12 mouse cellular contexts compared by ENCODE assay signal in genomic region chr5:135812991-135813390, GRCm38 (mm10). TPM values are rescaled to one million over a fixed set of nuclear protein-coding genes. Genes with fewer than 3 reads are reported as not detected.
DNase-seq lines count a peak whose midpoint lies in the region; ATAC-seq lines count a peak whose summit lies in the region.
"Had no signal": no experiment of that assay in that cellular context is flagged by ENCODE, and none has a peak within 500 bp of the region (broad histone marks: within the 10 kb centered on the region; RNA-seq: fewer than 3 reads in every experiment).

No protein-coding gene starts in this region.

- 55% methylated on average over 5 of the region's 5 CpGs for WGBS in neural tube, embryonic 13.5 days

- H3K9ac ChIP-seq in neural tube, embryonic 13.5 days = no peak overlapping the region
- H3K9ac ChIP-seq: limb, embryonic 13.5 days had no signal

- H3K4me2 ChIP-seq in neural tube, embryonic 13.5 days = no peak overlapping the region
- H3K4me2 ChIP-seq: limb, embryonic 13.5 days had no signal

- H3K4me3 ChIP-seq in neural tube, embryonic 13.5 days = no peak overlapping the region
- H3K4me3 ChIP-seq: heart, embryonic 10.5 days; limb, embryonic 13.5 days had no signal

- peaks cover 16% of the 10 kb centered on the region for H3K36me3 ChIP-seq in neural tube, embryonic 13.5 days
- H3K36me3 ChIP-seq: G1E; heart, embryonic 10.5 days; limb, embryonic 13.5 days had no signal

- H3K27ac ChIP-seq in neural tube, embryonic 13.5 days (replicated peaks) = 0 out of 2 replicates have a peak overlapping the region, but pooled peaks have one; percentile 13
- H3K27ac ChIP-seq: heart, embryonic 10.5 days; limb, embryonic 13.5 days had no signal

- peaks cover 35% of the 10 kb centered on the region for H3K4me1 ChIP-seq in neural tube, embryonic 13.5 days (replicated peaks)
- H3K4me1 ChIP-seq: heart, embryonic 10.5 days; limb, embryonic 13.5 days had no signal

- no peak for ATAC-seq in neural tube, embryonic 13.5 days (ENCODE audit: low read depth)
- ATAC-seq: intestine, postnatal 0 days had no signal

- no peaks in the 10 kb centered on the region for H3K9me3 ChIP-seq in neural tube, embryonic 13.5 days
- H3K9me3 ChIP-seq: G1E; heart, embryonic 10.5 days; limb, embryonic 13.5 days had no signal

- no peaks in the 10 kb centered on the region for H3K27me3 ChIP-seq in neural tube, embryonic 13.5 days

- no peak for DNase-seq in neural tube, embryonic 10.5 days (ENCODE audit: extremely low spot score, low spot score)
- DNase-seq in cerebellum, postnatal 14 days = peak; percentile 94
- peak; percentile 60 to 76 for DNase-seq in layer of hippocampus, postnatal 14 days (ENCODE audit: low spot score in 2 of 2)
- peak; percentile 84 for DNase-seq in right cerebral cortex, postnatal 4 days
- DNase-seq in lung, postnatal 25 days (ENCODE audit: low spot score) = no peak
- DNase-seq in lung, postnatal 10 days = no peak
- DNase-seq: lung, postnatal 4 days had no signal

RNA-seq across cellular contexts. Expression of gene Srrm3, which starts 6.3 kb away (rescaled TPM):
- polyA plus RNA-seq in neural tube, embryonic 13.5 days (2015; fragmentation: Nextera tagmentation; extraction: Ambion mirVana) = 77.2 and 85.9 TPM in 2 replicates
- total RNA-seq in layer of hippocampus, postnatal 14 days (2021) = 10 to 100 TPM; 63.2 to 68.4 TPM
- polyA plus RNA-seq: G1E had no signal

RNA-seq across cellular contexts. Expression of gene Mdh2, which starts 34.7 kb away (rescaled TPM):
- 607 and 633 TPM in 2 replicates for polyA plus RNA-seq in neural tube, embryonic 13.5 days (2015; fragmentation: Nextera tagmentation; extraction: Ambion mirVana)
- 100 to 1,000 TPM; 463 to 479 TPM for total RNA-seq in layer of hippocampus, postnatal 14 days (2021)

RNA-seq across cellular contexts. Expression of gene Styxl1, which starts 34.8 kb away (rescaled TPM):
- polyA plus RNA-seq in neural tube, embryonic 13.5 days (2015; fragmentation: Nextera tagmentation; extraction: Ambion mirVana) = 0.68 TPM in 1 of 2 replicates, not detected in the other
- under 1 TPM in 1 of 2 experiments, not detected in 1; 0.44 TPM for total RNA-seq in layer of hippocampus, postnatal 14 days (2021)
- polyA plus RNA-seq: G1E; limb, embryonic 13.5 days had no signal

Comparison
In these comparisons a context has a peak if more than half of its experiments do, and no peak if none do; other contexts are left out.
1. DNase-seq: peak in cerebellum, postnatal 14 days (2 of 2), layer of hippocampus, postnatal 14 days (2 of 2) and right cerebral cortex, postnatal 4 days (single experiment); none in neural tube, embryonic 10.5 days (single experiment), lung, postnatal 25 days (single experiment) and lung, postnatal 10 days (single experiment).